Mouse (Mus musculus): Measurements from ENCODE around the gene Plet1.

The Plet1 gene

GRCm38 (mm10) chr9:50494311-50494710, at the start of gene Plet1:
Gene Plet1, plus strand, starts transcription at chr9:50494525.
- no peak for TF ChIP-seq GATA4 (IDR thresholded peaks at IDR 0.05; ENCODE audit: insufficient replicate concordance, low read length)

- TF ChIP-seq GATA4 (IDR thresholded peaks at IDR 0.05; ENCODE audit: insufficient replicate concordance, low read length): no peak
These were observed 45.3 kb upstream of the Plet1 start for GRCm38 (mm10) chr9:50449048-50449447.

GRCm38 (mm10) chr9:50451456-50452218, 42.7 kb upstream of the Plet1 start:
- no peak for TF ChIP-seq GATA4 (IDR thresholded peaks at IDR 0.05; ENCODE audit: insufficient replicate concordance, low read length)

- no peak for TF ChIP-seq GATA4 (IDR thresholded peaks at IDR 0.05; ENCODE audit: insufficient replicate concordance, low read length)
These were observed 42.0 kb upstream of the Plet1 start for GRCm38 (mm10) chr9:50452303-50452775.

DNA sequence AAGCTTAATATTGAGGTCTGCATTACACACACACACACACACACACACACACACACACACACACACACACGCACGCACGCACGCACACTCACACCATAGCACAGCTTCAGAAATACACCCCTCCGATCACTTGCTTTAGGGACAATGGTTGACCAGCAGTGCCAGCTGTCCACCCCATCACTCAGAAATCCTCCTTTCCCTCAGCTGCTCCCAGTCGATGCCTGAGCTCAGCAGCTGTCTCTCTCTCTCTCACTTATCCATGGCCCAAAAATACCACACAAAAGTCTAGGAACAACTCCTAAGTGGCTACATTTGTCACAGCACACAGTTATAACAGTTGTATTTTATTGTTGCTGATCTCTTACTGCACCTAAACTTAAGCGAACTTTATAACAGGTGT, 36.7 kb upstream of the Plet1 start:
- no peak for TF ChIP-seq GATA4 (IDR thresholded peaks at IDR 0.05; ENCODE audit: insufficient replicate concordance, low read length)

- no peak for TF ChIP-seq GATA4 (IDR thresholded peaks at IDR 0.05; ENCODE audit: insufficient replicate concordance, low read length)
These were observed 34.8 kb upstream of the Plet1 start for GRCm38 (mm10) chr9:50459537-50459936.

GRCm38 (mm10) chr9:50462494-50463204, 31.7 kb upstream of the Plet1 start:
- no peak for TF ChIP-seq GATA4 (IDR thresholded peaks at IDR 0.05; ENCODE audit: insufficient replicate concordance, low read length)

- TF ChIP-seq GATA4 (IDR thresholded peaks at IDR 0.05; ENCODE audit: insufficient replicate concordance, low read length): no peak
These were observed 31.2 kb upstream of the Plet1 start for GRCm38 (mm10) chr9:50463205-50463508.

- no peak for TF ChIP-seq GATA4 (IDR thresholded peaks at IDR 0.05; ENCODE audit: insufficient replicate concordance, low read length)
These were observed 23.8 kb upstream of the Plet1 start for GRCm38 (mm10) chr9:50470377-50471100.

DNA sequence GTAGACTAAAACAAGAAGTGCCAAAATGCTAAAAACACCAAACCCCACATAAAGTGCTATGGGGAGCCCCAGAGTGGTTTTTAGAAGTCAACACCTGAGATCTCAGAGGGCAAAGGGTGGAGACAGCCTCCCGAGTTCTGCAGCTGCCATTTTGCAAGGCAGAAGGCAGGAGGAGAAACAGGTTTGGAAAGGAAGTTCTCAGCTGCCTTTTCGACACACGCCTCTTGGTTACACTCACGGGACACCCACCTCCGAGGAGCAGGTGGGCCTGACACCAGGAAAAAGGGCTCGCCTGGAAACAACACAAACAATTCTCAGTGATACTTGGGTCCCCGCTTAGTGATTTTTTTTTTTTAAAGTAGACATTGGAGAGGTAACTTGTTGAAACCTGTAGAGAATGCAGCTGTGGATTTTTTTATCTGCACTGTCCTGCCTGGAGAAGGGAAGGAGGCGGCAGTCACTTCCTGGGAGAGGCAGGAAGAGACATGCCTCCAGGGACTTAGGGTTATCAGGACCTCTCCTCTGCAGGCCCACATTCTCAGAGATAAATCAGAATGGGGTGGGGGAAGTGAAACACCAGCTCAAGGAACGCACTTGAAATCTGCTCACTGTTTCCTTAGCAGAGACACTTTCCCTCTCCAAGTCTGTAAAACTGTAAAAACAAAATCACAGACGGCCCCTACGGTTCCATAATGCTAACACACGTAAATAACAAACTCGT, 23.0 kb upstream of the Plet1 start:
- peak; percentile 97 for TF ChIP-seq GATA4 (IDR thresholded peaks at IDR 0.05; ENCODE audit: insufficient replicate concordance, low read length)

DNA sequence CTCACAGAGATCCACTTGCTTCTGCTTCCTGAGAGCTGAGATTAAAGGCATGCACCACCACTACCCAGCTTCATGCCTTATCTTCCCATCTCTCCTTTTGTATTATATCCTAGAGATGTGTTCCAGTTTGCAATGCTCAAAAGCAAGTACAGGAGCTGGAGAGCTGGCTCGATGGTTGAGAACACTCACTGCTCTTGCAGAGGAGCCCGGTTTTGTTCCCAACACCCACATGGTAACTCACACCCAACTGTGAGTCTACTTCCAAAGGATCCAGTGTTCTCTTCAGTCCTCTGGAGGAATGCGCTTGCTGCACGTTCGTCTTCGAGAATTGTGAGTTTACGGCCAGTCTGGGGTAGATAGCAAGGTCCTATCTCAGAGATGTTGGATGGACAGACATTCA, 19.0 kb upstream of the Plet1 start:
- no peak for TF ChIP-seq GATA4 (IDR thresholded peaks at IDR 0.05; ENCODE audit: insufficient replicate concordance, low read length)

GRCm38 (mm10) chr9:50475745-50476144, 18.6 kb upstream of the Plet1 start:
- no peak for TF ChIP-seq GATA4 (IDR thresholded peaks at IDR 0.05; ENCODE audit: insufficient replicate concordance, low read length)

GRCm38 (mm10) chr9:50476651-50477050, 17.7 kb upstream of the Plet1 start:
- TF ChIP-seq GATA4 (IDR thresholded peaks at IDR 0.05; ENCODE audit: insufficient replicate concordance, low read length): no peak

- TF ChIP-seq GATA4 (IDR thresholded peaks at IDR 0.05; ENCODE audit: insufficient replicate concordance, low read length): no peak
These were observed 17.1 kb upstream of the Plet1 start for GRCm38 (mm10) chr9:50477270-50477669.

DNA sequence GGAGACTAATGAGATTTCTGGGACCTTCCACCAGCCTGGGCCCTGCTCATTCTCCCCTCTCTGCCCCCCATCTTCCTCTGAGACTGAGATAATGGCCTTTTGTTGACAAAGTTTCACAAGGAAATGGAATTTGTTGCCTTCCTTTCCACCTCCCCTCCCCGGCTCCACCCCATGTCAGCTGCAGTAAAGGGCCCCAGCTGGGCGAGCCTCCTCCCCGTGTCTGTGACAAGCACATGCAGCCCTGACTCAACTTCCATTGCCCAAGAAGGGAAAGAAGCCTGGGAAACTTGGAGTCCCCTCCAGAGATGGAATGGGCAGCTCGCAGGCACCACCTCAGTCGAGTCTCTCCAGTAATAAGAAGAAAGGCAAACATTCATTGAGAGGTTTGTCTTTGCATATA, 15.5 kb upstream of the Plet1 start:
- no peak; the same call in 1 of the 2 replicates for TF ChIP-seq GATA4 (IDR thresholded peaks at IDR 0.05; ENCODE audit: insufficient replicate concordance, low read length)
